Mouse (Mus musculus): ENCODE data around the gene Gm49369. TPM values are rescaled to one million over a fixed set of nuclear protein-coding genes. Genes with fewer than 3 reads are reported as not detected.
"Not testable (repeated sequence)": the region's sequence is repeated elsewhere in the genome, so short reads cannot be mapped to it uniquely, and the experiment has no call there.

Gm49369 gene
- polyA plus RNA-seq, 1 experiment from 2014 or later: not detected

- not testable (repeated sequence) for H3K9ac ChIP-seq (ENCODE audit: low read depth, low read length); H3K4me1 ChIP-seq (replicated peaks; ENCODE audit: control insufficient read depth, insufficient read depth, low read length); H3K4me2 ChIP-seq; H3K27ac ChIP-seq (ENCODE audit: low read depth, low read length); DNase-seq (ENCODE audit: low spot score); H3K4me3 ChIP-seq (ENCODE audit: low read depth, low read length); H3K27me3 ChIP-seq (replicated peaks; ENCODE audit: control insufficient read depth, insufficient read depth, low read length); H3K36me3 ChIP-seq (ENCODE audit: control insufficient read depth, insufficient read depth, low read length); H3K9me3 ChIP-seq (ENCODE audit: control insufficient read depth, low read length); ATAC-seq (replicated peaks; ENCODE audit: low FRiP score)
- WGBS: 44% methylated on average over 3 of the region's 10 CpGs
Measured at GRCm38 (mm10) chr7:142321637-142322306, 60.7 kb downstream of the Gm49369 start.

Other genes starting within 250 kb of the Gm49369 start
- not detected in 2 replicates for gene Gm39115, start 246.6 kb downstream of the Gm49369 start, polyA plus RNA-seq (2014; fragmentation: Nextera tagmentation; extraction: Ambion mirVana)
- gene Gm45337, start 238.1 kb downstream of the Gm49369 start, polyA plus RNA-seq (2014; fragmentation: Nextera tagmentation; extraction: Ambion mirVana): not detected in 2 replicates
- not detected in 2 replicates for gene Gm29735, start 225.6 kb downstream of the Gm49369 start, polyA plus RNA-seq (2014; fragmentation: Nextera tagmentation; extraction: Ambion mirVana)
- gene Gm4553, start 216.9 kb downstream of the Gm49369 start, polyA plus RNA-seq (2014; fragmentation: Nextera tagmentation; extraction: Ambion mirVana): not detected in 2 replicates
- gene Krtap5-2, start 206.7 kb downstream of the Gm49369 start, polyA plus RNA-seq (2014; fragmentation: Nextera tagmentation; extraction: Ambion mirVana): not detected in 2 replicates
- gene Gm10153, start 192.3 kb downstream of the Gm49369 start, polyA plus RNA-seq (2014; fragmentation: Nextera tagmentation; extraction: Ambion mirVana): not detected in 2 replicates
- not detected in 2 replicates for gene Krtap5-3, start 181.3 kb downstream of the Gm49369 start, polyA plus RNA-seq (2014; fragmentation: Nextera tagmentation; extraction: Ambion mirVana)
- not detected in 2 replicates for gene Gm7579, start 170.8 kb downstream of the Gm49369 start, polyA plus RNA-seq (2014; fragmentation: Nextera tagmentation; extraction: Ambion mirVana)
- gene Krtap5-5, start 152.7 kb downstream of the Gm49369 start, polyA plus RNA-seq (2014; fragmentation: Nextera tagmentation; extraction: Ambion mirVana): not detected in 2 replicates
- gene Gm40460, start 141.6 kb downstream of the Gm49369 start, polyA plus RNA-seq (2014; fragmentation: Nextera tagmentation; extraction: Ambion mirVana): not detected in 2 replicates
- gene Gm2431, start 124.3 kb downstream of the Gm49369 start, polyA plus RNA-seq (2014; fragmentation: Nextera tagmentation; extraction: Ambion mirVana): not detected in 2 replicates
- not detected in 2 replicates for gene Gm4559, start 108.3 kb downstream of the Gm49369 start, polyA plus RNA-seq (2014; fragmentation: Nextera tagmentation; extraction: Ambion mirVana)
- gene Krtap5-1, start 85.5 kb downstream of the Gm49369 start, polyA plus RNA-seq (2014; fragmentation: Nextera tagmentation; extraction: Ambion mirVana): not detected in 2 replicates
- gene Krtap5-4, start 79.1 kb downstream of the Gm49369 start, polyA plus RNA-seq (2014; fragmentation: Nextera tagmentation; extraction: Ambion mirVana): not detected in 2 replicates
- 1.8 and 2.4 TPM in 2 replicates for gene Ifitm10, start 8.9 kb downstream of the Gm49369 start, polyA plus RNA-seq (2014; fragmentation: Nextera tagmentation; extraction: Ambion mirVana)
- gene Ctsd, start 5.4 kb upstream of the Gm49369 start, polyA plus RNA-seq (2014; fragmentation: Nextera tagmentation; extraction: Ambion mirVana): 316 and 340 TPM in 2 replicates
- 0.41 and 0.42 TPM in 2 replicates for gene Syt8, start 52.2 kb upstream of the Gm49369 start, polyA plus RNA-seq (2014; fragmentation: Nextera tagmentation; extraction: Ambion mirVana)
- 1.9 and 3.7 TPM in 2 replicates for gene Tnni2, start 59.1 kb upstream of the Gm49369 start, polyA plus RNA-seq (2014; fragmentation: Nextera tagmentation; extraction: Ambion mirVana)
- gene Lsp1, start 78.1 kb upstream of the Gm49369 start, polyA plus RNA-seq (2014; fragmentation: Nextera tagmentation; extraction: Ambion mirVana): 19.2 and 20.7 TPM in 2 replicates
- gene Tnnt3, start 116.2 kb upstream of the Gm49369 start, polyA plus RNA-seq (2014; fragmentation: Nextera tagmentation; extraction: Ambion mirVana): 1.5 and 2.4 TPM in 2 replicates
- 20.8 and 22.2 TPM in 2 replicates for gene Mrpl23, start 150.0 kb upstream of the Gm49369 start, polyA plus RNA-seq (2014; fragmentation: Nextera tagmentation; extraction: Ambion mirVana)